Mouse (Mus musculus) stomach, embryonic 14.5 days (tissue): Measurements from ENCODE around the gene Ppp1r21. TPM values are rescaled to one million over a fixed set of nuclear protein-coding genes. Genes with fewer than 3 reads are reported as not detected.

ENCODE experiments used
- ATAC-seq: fragments of 200-750 bp; cut with Nextera tagmentation; 2 replicates; pipeline ENCODE4 v1.8.0; 2017; ENCODE audit warnings: low read depth, moderate TSS enrichment; ENCODE audit not compliant: insufficient number of reproducible peaks, insufficient read depth, low FRiP score
- H3K27ac ChIP-seq: fragments of 300-500 bp; sonication (generic); 2 replicates; pipeline ENCODE4 v1.5.1; 2014; ENCODE audit warnings: mild to moderate bottlenecking, low read length, moderate library complexity, mixed read lengths
- H3K27me3 ChIP-seq: fragments of 300-500 bp; sonication (generic); 2 replicates; pipeline ENCODE4 v1.6.1; 2014; ENCODE audit warnings: low read length, control low read depth, mixed read lengths; ENCODE audit not compliant: control insufficient read depth, insufficient read depth
- H3K36me3 ChIP-seq: fragments of 300-500 bp; sonication (generic); 2 replicates; pipeline ENCODE4 v1.6.1; 2014; ENCODE audit warnings: mild to moderate bottlenecking, control low read depth, low read length, moderate library complexity, mixed read lengths; ENCODE audit not compliant: control insufficient read depth, insufficient read depth
- H3K4me1 ChIP-seq: fragments of 300-500 bp; sonication (generic); 2 replicates; pipeline ENCODE4 v1.6.1; 2014; ENCODE audit warnings: low read length, control low read depth, mixed read lengths; ENCODE audit not compliant: control insufficient read depth, insufficient read depth
- H3K4me2 ChIP-seq: fragments of 300-500 bp; sonication (generic); replicated peaks from 2 replicates; pipeline ENCODE4 v1.6.1; 2014; ENCODE audit warnings: low read depth, low read length, control low read depth
- H3K4me3 ChIP-seq: fragments of 300-500 bp; sonication (generic); 2 replicates; pipeline ENCODE4 v1.5.1; 2014; ENCODE audit warnings: low read depth, low read length, control low read depth
- H3K9ac ChIP-seq: fragments of 300-500 bp; sonication (generic); replicated peaks from 2 replicates; pipeline ENCODE4 v1.6.1; 2014; ENCODE audit warnings: low read depth, mild to moderate bottlenecking, control low read depth, low read length, moderate library complexity, mixed read lengths
- H3K9me3 ChIP-seq: fragments of 300-500 bp; sonication (generic); 2 replicates; pipeline ENCODE4 v1.6.1; 2016; ENCODE audit warnings: low read depth, low read length, control low read depth; ENCODE audit not compliant: control insufficient read depth
- WGBS: fragments of 180-500 bp; shearing (Covaris S2); extraction: QIAGEN DNeasy Blood & Tissue Kit; methylation state at CpG from one replicate; pipeline ENCODE4 v1.1.7; 2014; 5-methylcytosine and 5-hydroxymethylcytosine counted together
- polyA plus RNA-seq: library from polyadenylated mRNA; unstranded; fragments of >200 nt; fragmentation: Nextera tagmentation; extraction: Ambion mirVana; gene quantifications from 2 replicates; pipeline ENCODE4 v1.2.1, GENCODE M21; 2014

The Ppp1r21 gene
- polyA plus RNA-seq, 1 experiment from 2014 or later, result 30.3 TPM

- no peaks in the 10 kb centered on the region for H3K27me3 ChIP-seq
- ATAC-seq, result peak; percentile 80
- H3K9ac ChIP-seq, result no peak overlapping the region
- no peaks in the 10 kb centered on the region for H3K4me1 ChIP-seq
- H3K9me3 ChIP-seq, result no peaks in the 10 kb centered on the region
- H3K4me2 ChIP-seq, result no peak overlapping the region
- no peak overlapping the region for H3K27ac ChIP-seq
- H3K36me3 ChIP-seq, result no peaks in the 10 kb centered on the region; the same call in 1 of the 2 replicates
- no peak overlapping the region for H3K4me3 ChIP-seq
- 41% methylated on average over 3 of the region's 3 CpGs for WGBS
These were observed 84.3 kb downstream of the Ppp1r21 start for GRCm38 (mm10) chr17:88614234-88614633.

DNA sequence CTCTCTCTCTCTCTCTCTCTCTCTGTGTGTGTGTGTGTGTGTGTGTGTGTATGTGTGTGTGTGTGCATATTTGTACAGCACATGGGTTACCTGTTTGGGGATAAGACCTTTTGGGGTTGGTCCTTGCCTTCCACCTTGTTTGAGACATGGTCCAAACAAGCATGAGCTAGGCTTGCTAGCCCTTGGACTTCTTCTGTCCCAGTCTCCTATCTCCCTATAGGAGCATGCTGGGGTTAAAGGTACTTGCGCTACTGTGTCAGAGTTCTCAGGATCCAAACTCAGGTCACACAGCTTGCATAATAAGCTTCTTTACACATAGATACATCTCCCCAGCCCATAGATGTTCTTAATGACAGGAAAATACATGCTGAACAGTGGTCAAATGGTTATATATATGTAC is 84.8 kb downstream of the Ppp1r21 start:
- no peaks in the 10 kb centered on the region for H3K27me3 ChIP-seq
- H3K4me1 ChIP-seq, result no peaks in the 10 kb centered on the region
- 100% methylated on average over 1 of the region's 1 CpGs for WGBS
- H3K9ac ChIP-seq, result no peak overlapping the region
- ATAC-seq, result peak; percentile 26; the same call in 1 of the 2 replicates
- H3K27ac ChIP-seq, result no peak overlapping the region
- H3K4me2 ChIP-seq, result no peak overlapping the region
- no peaks in the 10 kb centered on the region for H3K9me3 ChIP-seq
- H3K36me3 ChIP-seq, result no peaks in the 10 kb centered on the region
- no peak overlapping the region for H3K4me3 ChIP-seq

- H3K9ac ChIP-seq, result no peak overlapping the region
- H3K4me1 ChIP-seq, result no peaks in the 10 kb centered on the region
- H3K36me3 ChIP-seq, result no peaks in the 10 kb centered on the region
- H3K4me2 ChIP-seq, result no peak overlapping the region
- WGBS, result 92% methylated on average over 1 of the region's 1 CpGs
- no peaks in the 10 kb centered on the region for H3K9me3 ChIP-seq
- no peak for ATAC-seq
- H3K4me3 ChIP-seq, result no peak overlapping the region
- H3K27ac ChIP-seq, result no peak overlapping the region
- H3K27me3 ChIP-seq, result no peaks in the 10 kb centered on the region
These were observed 85.7 kb downstream of the Ppp1r21 start for GRCm38 (mm10) chr17:88615492-88616155.

DNA sequence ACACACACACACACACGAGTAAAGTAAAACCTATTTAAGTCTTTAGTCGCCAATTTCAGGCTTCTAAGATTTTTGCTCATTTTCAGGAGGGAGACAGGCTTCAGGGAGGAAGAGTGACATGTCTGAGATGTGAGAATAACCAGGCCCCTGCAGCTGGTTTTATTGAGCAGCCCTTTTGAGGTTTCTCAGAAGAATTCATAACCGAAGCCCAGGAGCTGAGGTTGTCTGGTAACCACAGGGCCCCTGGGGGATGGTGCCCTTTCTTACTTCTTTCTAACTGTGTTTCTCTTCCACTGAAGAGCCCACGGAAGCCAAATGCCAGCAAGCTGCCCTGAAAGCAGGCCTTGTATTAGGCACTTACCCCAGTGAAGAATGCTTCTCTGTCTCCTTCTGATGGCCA is 91.0 kb downstream of the Ppp1r21 start:
- Histone ChIP-seq H3K9ac (no peak overlapping the region), H3K4me3 (no peak overlapping the region), H3K4me1 (peaks cover 5% of the 10 kb centered on the region), H3K27me3 (no peaks in the 10 kb centered on the region), H3K9me3 (no peaks in the 10 kb centered on the region), H3K27ac (no peak overlapping the region), H3K36me3 (no peaks in the 10 kb centered on the region; the same call in 1 of the 2 replicates), H3K4me2 (no peak overlapping the region)
- no peak for ATAC-seq
- 78% methylated on average over 4 of the region's 4 CpGs for WGBS

DNA sequence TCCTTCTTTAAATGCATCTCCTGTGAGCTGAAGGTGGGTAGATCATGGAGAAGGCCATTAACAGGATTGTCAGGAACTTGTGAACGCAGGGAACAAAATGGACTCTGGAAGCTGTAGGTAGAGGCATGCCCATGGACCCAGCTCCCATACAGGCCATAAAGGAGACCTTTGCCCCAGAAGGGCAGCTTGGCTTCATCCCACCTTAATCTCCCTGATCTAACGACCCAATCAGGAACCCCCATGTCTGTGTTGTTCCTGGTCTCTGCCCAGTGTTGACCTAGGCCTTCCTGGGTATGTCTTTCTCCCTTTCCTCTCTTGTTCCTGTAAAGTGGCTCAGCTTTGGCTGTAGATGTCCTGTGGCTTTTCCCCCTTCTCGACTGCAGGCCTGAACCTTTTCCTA is 91.5 kb downstream of the Ppp1r21 start:
- Histone ChIP-seq H3K36me3 (no peaks in the 10 kb centered on the region; the same call in 1 of the 2 replicates), H3K9me3 (no peaks in the 10 kb centered on the region), H3K9ac (no peak overlapping the region), H3K4me1 (peaks cover 9% of the 10 kb centered on the region), H3K4me2 (no peak overlapping the region), H3K27me3 (no peaks in the 10 kb centered on the region), H3K4me3 (no peak overlapping the region), H3K27ac (no peak overlapping the region)
- 83% methylated on average over 3 of the region's 3 CpGs for WGBS
- ATAC-seq, result no peak

GRCm38 (mm10) chr17:88622711-88623110 is 92.8 kb downstream of the Ppp1r21 start:
- no peak for ATAC-seq
- peaks cover 22% of the 10 kb centered on the region for H3K4me1 ChIP-seq
- H3K9ac ChIP-seq, result no peak overlapping the region
- no peaks in the 10 kb centered on the region for H3K27me3 ChIP-seq
- no peak overlapping the region for H3K4me3 ChIP-seq
- H3K4me2 ChIP-seq, result no peak overlapping the region
- no peak overlapping the region for H3K27ac ChIP-seq
- H3K36me3 ChIP-seq, result no peaks in the 10 kb centered on the region; the same call in 1 of the 2 replicates
- no peaks in the 10 kb centered on the region for H3K9me3 ChIP-seq
- WGBS, result 77% methylated on average over 1 of the region's 1 CpGs

DNA sequence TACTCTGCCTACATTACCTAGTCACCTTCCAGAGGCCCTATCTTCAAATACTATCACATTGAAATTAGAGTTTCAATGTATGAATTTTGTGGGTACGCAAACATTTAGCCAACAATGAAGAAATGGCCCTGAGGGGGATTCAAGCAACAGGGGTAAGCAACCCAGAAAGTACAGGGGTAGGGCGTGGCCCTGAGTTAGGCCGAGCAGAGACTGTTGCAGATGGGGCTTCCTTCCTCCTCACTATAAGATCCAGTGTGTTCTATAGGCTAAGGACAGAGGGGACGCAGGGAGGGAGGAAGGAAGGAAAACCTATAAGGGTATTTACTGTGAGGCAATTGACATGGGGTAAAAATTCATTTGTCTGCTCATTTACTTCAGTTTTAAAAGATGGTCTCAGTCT is 94.5 kb downstream of the Ppp1r21 start:
- no peaks in the 10 kb centered on the region for H3K9me3 ChIP-seq
- H3K27me3 ChIP-seq, result no peaks in the 10 kb centered on the region
- H3K4me3 ChIP-seq, result no peak overlapping the region
- H3K36me3 ChIP-seq, result no peaks in the 10 kb centered on the region; the same call in 1 of the 2 replicates
- peaks cover 33% of the 10 kb centered on the region for H3K4me1 ChIP-seq
- WGBS, result 84% methylated on average over 4 of the region's 4 CpGs
- no peak for ATAC-seq
- H3K27ac ChIP-seq, result no peak overlapping the region
- H3K4me2 ChIP-seq, result no peak overlapping the region
- no peak overlapping the region for H3K9ac ChIP-seq

GRCm38 (mm10) chr17:88625350-88625749 is 95.4 kb downstream of the Ppp1r21 start:
- no peak overlapping the region for H3K9ac ChIP-seq
- 86% methylated on average over 13 of the region's 13 CpGs for WGBS
- no peaks in the 10 kb centered on the region for H3K9me3 ChIP-seq
- no peaks in the 10 kb centered on the region for H3K27me3 ChIP-seq
- H3K27ac ChIP-seq, result peak overlapping the region; percentile 80; the same call in 1 of the 2 replicates
- no peaks in the 10 kb centered on the region; the same call in 1 of the 2 replicates for H3K36me3 ChIP-seq
- no peak for ATAC-seq
- H3K4me3 ChIP-seq, result no peak overlapping the region
- H3K4me1 ChIP-seq, result peaks cover 41% of the 10 kb centered on the region
- no peak overlapping the region for H3K4me2 ChIP-seq

- Histone ChIP-seq H3K9ac (no peak overlapping the region), H3K27me3 (no peaks in the 10 kb centered on the region), H3K27ac (peak overlapping the region; percentile 80), H3K4me1 (peaks cover 44% of the 10 kb centered on the region), H3K4me2 (0 out of 2 replicates have a peak overlapping the region, but pooled peaks have one; percentile 7), H3K36me3 (no peaks in the 10 kb centered on the region; the same call in 1 of the 2 replicates), H3K9me3 (no peaks in the 10 kb centered on the region), H3K4me3 (no peak overlapping the region)
- ATAC-seq, result no peak
- 45% methylated on average over 7 of the region's 7 CpGs for WGBS
These were observed 96.0 kb downstream of the Ppp1r21 start for GRCm38 (mm10) chr17:88625931-88626330.
